Mouse (Mus musculus) MEL-GATA-1-ER (cell line): ENCODE measurements around the gene Fmnl2.

Source experiments
- DNase-seq: peaks from one replicate; pipeline ENCODE4 v3.0.0-alpha.2; 2012; ENCODE audit warnings: low read depth; ENCODE audit errors: extremely low read depth

Gene Fmnl2

DNA sequence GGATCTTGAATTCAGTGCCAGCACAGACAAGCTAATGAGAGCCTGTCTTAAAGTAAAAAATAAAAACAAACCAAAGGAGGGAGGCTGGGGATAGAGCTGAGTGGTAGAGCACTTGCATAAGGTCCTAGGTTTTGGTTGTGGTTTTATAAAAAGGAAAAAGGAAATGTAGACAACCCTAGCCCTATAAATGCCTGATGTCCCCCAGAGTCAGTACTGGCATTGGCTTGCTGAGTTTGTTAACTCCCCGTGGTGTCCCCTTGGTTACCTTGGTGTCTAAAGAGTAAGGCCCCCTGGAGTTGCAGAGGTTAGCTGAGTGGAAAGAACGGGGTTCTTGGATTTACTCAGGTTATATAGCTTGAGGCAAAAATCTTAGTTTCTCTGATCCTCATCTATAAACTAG is 55.7 kb downstream of the Fmnl2 start:
- no peak for DNase-seq

DNA sequence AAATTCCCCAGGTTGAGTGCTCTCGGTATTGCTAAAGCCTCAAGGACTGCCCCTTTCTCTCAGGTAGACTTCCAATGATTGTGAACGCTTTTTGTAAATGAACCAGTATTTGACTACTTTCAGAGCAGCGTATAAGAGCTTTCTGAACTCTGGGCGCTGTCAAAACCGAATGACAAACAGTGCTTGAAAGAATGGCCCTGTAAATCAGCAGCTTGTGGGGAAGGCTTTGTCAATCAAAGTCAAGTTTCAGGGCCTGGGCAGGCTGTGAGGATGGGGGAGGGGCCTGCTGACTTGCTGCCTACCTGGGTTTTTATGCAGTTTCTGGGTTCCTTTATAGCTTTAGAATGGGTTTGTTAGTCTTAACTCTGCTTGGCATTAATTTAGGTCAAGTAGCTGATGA is 56.1 kb downstream of the Fmnl2 start:
- DNase-seq = no peak

GRCm38 (mm10) chr2:52915536-52915935 is 57.9 kb downstream of the Fmnl2 start:
- no peak for DNase-seq

DNA sequence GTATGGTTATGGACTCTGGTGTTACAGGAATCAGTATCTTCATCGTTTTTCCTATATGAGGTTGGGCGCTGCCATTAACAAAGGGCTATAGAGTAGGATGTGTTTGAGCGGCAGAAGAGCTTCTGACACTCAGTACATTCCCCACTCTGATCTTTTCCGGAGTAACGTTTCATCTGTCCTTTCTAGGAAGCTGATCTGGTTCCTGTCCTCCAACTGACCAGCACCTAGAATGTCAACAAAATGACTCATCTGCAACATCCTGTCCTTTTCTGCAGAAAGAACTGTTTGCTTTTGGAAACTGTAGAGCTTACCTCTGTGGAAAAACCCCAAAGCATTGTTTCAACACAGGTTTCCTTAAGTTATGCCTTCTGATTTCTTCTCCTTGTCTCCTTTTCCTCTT is 60.4 kb downstream of the Fmnl2 start:
- no peak for DNase-seq

GRCm38 (mm10) chr2:52920701-52921435 is 63.2 kb downstream of the Fmnl2 start:
- DNase-seq = no peak

GRCm38 (mm10) chr2:52925062-52925461 is 67.4 kb downstream of the Fmnl2 start:
- no peak for DNase-seq

GRCm38 (mm10) chr2:52927381-52927780 is 69.7 kb downstream of the Fmnl2 start:
- DNase-seq = no peak

- no peak for DNase-seq
These were observed 70.2 kb downstream of the Fmnl2 start for GRCm38 (mm10) chr2:52927858-52928301.

DNA sequence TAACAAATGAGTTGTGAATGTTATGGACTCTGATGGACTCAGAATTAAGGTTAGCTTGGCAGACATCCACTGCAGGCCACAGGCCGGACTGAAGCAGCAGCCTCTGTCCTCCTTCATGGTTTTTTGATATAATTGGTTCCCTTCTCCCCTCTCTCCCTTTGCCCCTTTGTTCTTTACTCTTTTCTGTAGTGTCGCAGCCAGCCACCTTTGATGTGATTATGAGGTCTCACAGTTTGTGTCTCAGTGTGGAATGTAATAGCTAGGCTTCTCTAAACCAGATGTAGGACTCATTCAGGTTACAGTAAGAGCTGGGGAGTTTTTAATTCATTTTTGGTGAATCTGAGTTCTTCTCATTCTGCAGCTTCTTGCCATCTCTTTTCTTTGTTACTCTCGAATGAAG is 70.7 kb downstream of the Fmnl2 start:
- no peak for DNase-seq

DNA sequence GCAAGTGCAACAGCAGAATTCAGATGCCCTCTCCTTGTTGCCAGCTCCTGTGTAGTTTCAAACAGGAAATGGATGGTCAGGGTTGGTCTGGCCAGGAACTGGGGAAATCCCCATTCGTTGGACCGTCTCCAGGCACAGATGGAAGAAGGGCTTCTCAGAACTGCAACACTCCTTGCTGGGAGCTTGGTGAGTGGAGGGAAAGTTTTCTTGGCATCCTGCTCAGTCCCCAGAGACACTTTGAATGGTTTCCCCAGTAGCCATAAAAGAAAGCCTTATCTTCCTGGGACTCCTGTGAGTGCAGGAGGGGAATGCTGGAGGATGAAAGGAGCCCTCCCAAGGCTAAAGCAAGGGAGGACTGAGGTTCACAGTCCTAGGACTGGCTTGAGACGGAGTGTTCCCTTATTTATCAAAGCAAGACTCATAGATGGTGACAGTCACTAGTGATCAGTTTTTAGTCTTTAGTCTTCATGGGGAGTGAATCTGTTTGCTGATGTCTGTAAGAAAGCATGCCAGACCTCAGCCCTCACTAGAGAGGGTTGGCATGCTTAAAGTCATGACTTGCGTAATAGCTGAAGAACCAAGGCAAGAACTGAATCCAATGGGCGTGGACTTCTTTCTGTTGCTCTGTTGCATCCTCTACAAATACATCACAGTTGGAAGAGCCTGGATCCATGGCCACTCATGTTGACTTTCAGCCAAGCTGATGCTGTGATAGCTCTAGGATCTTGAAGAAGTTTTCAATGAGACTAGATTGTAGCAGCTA is 72.6 kb downstream of the Fmnl2 start:
- no peak for DNase-seq

- DNase-seq = no peak
These were observed 73.7 kb downstream of the Fmnl2 start for GRCm38 (mm10) chr2:52931315-52931714.

DNA sequence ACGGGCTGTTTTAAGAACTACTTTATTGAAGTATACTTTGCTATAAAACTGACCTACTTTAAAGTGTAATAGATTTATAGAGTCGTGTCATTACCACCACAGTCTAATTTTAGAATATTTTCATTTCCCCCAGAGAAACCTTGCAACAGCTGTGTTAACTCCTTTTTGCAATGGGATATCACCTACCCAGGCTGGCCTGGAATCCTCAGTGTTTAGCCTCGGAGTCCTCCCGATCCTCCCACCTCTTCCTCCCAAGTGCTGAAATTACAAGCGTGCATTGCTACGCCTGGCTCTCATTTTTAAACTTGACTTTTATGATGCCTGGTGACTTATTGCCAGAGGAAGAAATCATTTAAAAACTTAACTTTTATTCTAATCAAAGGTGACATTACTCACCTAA is 78.2 kb downstream of the Fmnl2 start:
- DNase-seq = no peak

- DNase-seq = no peak
These were observed 80.9 kb downstream of the Fmnl2 start for GRCm38 (mm10) chr2:52938351-52939074.

DNA sequence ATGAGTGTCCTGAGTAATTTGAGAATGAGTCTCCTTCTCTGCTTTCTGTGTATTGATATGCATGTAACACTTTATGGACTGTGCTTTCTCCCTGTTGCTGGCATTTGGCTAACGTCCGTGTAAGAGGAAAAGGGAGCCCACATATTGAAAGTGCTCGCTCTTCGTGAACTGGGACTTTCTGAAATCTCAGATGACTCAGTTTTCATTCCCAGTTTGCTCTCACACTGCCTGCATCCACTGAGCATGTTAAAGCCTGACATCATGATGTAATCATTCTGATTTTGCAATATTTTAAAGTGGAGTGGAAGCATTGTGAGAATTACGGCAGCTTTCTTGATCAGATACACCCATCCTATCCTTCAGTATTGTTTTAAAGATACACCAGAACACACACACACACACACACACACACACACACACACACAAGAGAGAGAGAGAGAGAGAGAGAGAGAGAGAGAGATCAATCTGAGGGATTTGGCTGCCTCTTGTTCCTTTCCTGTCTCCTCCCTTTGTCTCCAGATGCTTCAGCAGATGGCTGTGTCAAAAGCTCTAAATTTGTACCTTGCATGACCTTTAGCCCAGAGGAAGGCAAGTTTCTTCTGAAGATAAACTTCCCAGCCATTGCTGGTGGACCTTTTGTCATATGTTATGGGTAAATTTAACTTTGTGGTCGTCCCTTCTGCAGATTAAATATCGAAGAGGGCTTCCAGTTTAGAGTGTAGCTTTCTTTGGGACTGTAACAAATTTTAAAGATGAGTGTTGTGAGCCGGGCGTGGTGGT is 86.2 kb downstream of the Fmnl2 start:
- DNase-seq = no peak

DNA sequence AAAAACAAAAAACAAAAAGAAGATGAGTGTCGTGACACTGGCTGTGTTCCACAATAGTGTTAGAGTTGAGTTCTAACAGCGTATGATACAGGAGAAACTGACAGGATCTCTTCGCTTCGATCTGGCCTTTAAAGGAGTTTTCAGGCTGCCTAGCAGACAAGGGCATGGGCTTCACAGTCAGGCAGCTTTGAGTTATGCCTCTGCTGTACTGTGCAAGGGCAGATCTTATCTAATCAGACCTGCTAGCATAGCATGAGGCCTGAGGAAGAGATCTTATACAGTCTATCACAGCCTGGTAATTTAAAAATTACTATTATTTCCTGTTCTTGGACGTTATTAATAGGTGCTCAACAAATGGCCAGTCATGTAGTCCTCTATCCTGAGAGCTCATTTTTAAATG is 86.9 kb downstream of the Fmnl2 start:
- DNase-seq = no peak

DNA sequence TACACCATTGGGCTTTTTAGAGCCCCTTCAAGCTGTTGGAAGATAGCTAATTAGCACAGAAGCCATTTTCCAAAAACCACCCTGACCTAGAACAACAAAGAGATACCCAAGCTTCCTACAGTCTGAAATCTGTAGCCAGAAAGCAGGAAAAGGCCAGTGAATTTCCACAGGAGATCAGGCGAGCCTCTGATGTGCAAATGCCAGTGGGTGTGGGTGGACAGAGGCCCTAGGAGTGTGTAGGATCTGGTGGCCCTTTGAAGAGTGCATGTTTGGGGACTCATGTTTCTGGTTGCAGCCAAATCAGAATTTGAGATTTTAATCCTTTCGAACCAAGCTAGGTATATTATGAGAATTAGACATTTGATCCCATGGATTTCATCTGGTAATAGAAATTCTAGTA is 88.4 kb downstream of the Fmnl2 start:
- no peak for DNase-seq

DNA sequence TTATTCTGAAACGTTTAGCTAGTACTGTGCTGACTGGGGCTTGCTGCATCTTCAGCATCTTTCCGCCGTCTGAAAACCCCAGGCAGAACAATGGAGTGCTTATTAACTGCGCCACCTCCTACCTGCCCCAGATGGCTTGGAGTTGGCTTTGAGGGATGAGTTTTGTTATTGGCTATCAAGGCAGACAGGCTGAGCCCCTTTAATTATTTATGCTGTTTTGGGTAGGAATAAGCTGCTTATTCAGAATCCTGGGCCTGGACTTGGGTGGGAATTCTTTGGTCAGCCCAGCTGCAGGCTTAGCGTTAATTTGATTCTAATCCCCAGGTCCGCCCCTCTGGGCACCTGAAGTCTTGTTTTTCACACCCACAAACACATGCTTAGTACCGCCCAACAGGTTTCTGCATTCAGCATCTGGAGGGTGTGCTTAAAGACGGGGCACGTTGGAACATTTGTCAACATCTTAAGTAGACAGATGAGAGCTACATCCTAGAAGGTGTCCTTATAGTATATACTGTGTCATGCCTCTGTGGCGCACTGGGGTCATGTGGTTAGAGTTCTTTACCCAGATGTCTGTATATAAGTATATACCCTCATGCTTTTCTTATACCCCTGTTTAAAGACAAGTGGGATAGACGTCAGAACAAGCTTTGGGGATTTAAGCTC is 89.0 kb downstream of the Fmnl2 start:
- no peak for DNase-seq

DNA sequence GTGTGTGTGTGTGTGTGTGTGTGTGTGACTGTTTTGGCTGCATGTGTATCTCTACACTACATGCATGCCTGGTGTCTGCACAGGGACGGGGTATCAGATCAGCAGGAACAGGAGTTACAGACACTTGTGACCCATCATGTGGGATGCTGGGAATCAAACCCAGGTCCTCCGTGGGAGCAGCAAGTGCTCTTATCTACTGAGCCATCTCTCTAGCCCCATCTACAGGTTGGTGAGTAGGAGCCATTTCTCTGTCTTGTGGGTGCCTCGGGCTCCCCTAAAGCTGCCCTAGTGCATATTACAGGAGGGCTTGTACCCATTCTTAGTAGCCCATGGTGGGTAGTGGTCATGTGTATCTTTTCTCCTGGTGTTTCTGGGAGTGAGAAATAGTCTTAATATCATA is 90.7 kb downstream of the Fmnl2 start:
- no peak for DNase-seq

DNA sequence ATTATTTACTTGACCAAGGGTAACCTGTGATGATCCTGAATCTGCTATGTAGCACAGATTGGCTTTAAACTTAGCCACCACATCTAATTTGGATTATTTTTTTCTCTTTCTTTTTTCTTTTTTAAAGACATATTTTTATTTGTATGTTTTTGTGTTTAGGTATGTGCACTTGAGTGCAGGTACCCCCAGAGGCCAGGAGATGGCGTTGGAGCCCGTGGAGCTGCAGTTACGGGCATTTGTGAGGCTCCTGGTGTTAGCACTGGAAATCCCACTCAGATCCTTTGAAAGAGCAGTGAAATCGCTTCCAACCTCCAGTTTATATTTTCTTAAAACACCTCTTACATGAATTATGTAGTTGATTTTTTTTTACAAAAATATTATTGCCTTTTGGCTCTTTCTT is 91.9 kb downstream of the Fmnl2 start:
- no peak for DNase-seq

GRCm38 (mm10) chr2:52950226-52950625 is 92.6 kb downstream of the Fmnl2 start:
- no peak for DNase-seq

GRCm38 (mm10) chr2:52952202-52952730 is 94.6 kb downstream of the Fmnl2 start:
- DNase-seq = no peak
